Mouse (Mus musculus): ENCODE results near the gene Pmpcb.

Gene Pmpcb

GRCm38 (mm10) chr5:21732177-21732911 lies 4.6 kb upstream of the Pmpcb start:
- no peak for DNase-seq (ENCODE audit: low read depth, low spot score)

GRCm38 (mm10) chr5:21732930-21733329 lies 4.0 kb upstream of the Pmpcb start:
- peak; percentile 39 for DNase-seq (ENCODE audit: low read depth, low spot score)

GRCm38 (mm10) chr5:21735100-21735499 lies 1.8 kb upstream of the Pmpcb start:
- no peak for DNase-seq (ENCODE audit: low read depth, low spot score)

GRCm38 (mm10) chr5:21735584-21735983 lies 1.4 kb upstream of the Pmpcb start:
- DNase-seq (ENCODE audit: low read depth, low spot score), result peak; percentile 21

- DNase-seq (ENCODE audit: low read depth, low spot score), result no peak
These were observed 895 bp upstream of the Pmpcb start for GRCm38 (mm10) chr5:21736046-21736445.

- DNase-seq (ENCODE audit: low read depth, low spot score), result no peak
These were observed 679 bp downstream of the Pmpcb start for GRCm38 (mm10) chr5:21737620-21738019.

- DNase-seq (ENCODE audit: low read depth, low spot score), result no peak
These were observed 2.2 kb downstream of the Pmpcb start for GRCm38 (mm10) chr5:21739120-21739519.

GRCm38 (mm10) chr5:21739881-21740280 lies 2.9 kb downstream of the Pmpcb start:
- DNase-seq (ENCODE audit: low read depth, low spot score), result no peak

- DNase-seq (ENCODE audit: low read depth, low spot score), result no peak
These were observed 6.7 kb downstream of the Pmpcb start for GRCm38 (mm10) chr5:21743606-21744005.

- no peak for DNase-seq (ENCODE audit: low read depth, low spot score)
These were observed 7.7 kb downstream of the Pmpcb start for GRCm38 (mm10) chr5:21744651-21745050.

- no peak for DNase-seq (ENCODE audit: low read depth, low spot score)
These were observed 9.0 kb downstream of the Pmpcb start for GRCm38 (mm10) chr5:21745966-21746365.

GRCm38 (mm10) chr5:21768506-21768905 lies 31.6 kb downstream of the Pmpcb start:
- no peak for DNase-seq (ENCODE audit: low read depth, low spot score)

- no peak for DNase-seq (ENCODE audit: low read depth, low spot score)
These were observed 32.9 kb downstream of the Pmpcb start for GRCm38 (mm10) chr5:21769841-21770240.

- DNase-seq (ENCODE audit: low read depth, low spot score), result no peak
These were observed 39.5 kb downstream of the Pmpcb start for GRCm38 (mm10) chr5:21776491-21776890.

- no peak for DNase-seq (ENCODE audit: low read depth, low spot score)
These were observed 47.5 kb downstream of the Pmpcb start for GRCm38 (mm10) chr5:21784161-21785052.

GRCm38 (mm10) chr5:21785053-21785452 lies 48.1 kb downstream of the Pmpcb start, which contains the start of the genes Dnajc2 and Psmc2:
Gene Dnajc2 (minus strand): TSS chr5:21785251.
Gene Psmc2 (plus strand): TSS chr5:21785283.
- DNase-seq (ENCODE audit: low read depth, low spot score), result peak; percentile 87

- no peak for DNase-seq (ENCODE audit: low read depth, low spot score)
These were observed 48.8 kb downstream of the Pmpcb start for GRCm38 (mm10) chr5:21785776-21786175.

GRCm38 (mm10) chr5:21786258-21787185 lies 49.6 kb downstream of the Pmpcb start:
- peak; percentile 88 for DNase-seq (ENCODE audit: low read depth, low spot score)

- no peak for DNase-seq (ENCODE audit: low read depth, low spot score)
These were observed 50.5 kb downstream of the Pmpcb start for GRCm38 (mm10) chr5:21787186-21788105.

- no peak for DNase-seq (ENCODE audit: low read depth, low spot score)
These were observed 52.1 kb downstream of the Pmpcb start for GRCm38 (mm10) chr5:21789061-21789460.
